Mouse (Mus musculus) liver (tissue): ENCODE measurements around the gene Col4a1.

Source experiments
- DNase-seq: peaks from one replicate; pipeline ENCODE4 v3.0.0-alpha.2; 2020; ENCODE audit warnings: mixed read lengths

The Col4a1 gene

DNA sequence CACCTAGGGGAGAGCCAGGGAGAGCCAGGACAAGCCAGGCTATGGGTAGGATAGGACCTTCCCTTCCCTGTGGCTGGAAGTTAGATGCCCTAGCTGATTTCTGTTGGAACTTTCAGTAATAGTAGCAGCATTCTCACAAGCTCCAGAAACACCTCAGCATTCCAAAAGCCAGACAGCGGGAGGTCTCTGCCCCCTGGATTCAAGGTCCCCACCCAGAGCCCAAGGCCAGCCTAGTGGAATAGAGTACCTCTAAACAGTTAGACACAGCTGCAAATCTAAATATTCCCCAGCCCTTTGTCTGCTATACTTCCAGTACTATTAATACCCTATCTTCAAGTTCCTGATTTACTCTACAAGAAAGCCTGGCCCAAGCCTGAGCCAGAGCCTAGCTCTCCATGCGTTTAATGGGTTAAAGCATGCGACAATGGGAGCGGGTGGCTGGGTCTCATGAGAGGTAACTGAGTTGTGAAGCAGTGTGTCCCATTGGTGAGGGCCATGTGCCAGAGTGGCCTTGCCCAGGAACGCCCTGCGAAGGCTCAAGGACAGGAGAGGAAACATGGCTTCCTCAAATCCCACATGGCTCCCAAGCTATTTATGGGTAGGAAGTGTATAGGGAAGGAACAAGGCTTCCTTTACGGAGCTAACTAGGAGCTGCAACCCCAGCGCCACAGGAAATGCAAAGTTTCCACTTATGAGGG, 15.3 kb downstream of the Col4a1 start:
- DNase-seq: no peak

DNA sequence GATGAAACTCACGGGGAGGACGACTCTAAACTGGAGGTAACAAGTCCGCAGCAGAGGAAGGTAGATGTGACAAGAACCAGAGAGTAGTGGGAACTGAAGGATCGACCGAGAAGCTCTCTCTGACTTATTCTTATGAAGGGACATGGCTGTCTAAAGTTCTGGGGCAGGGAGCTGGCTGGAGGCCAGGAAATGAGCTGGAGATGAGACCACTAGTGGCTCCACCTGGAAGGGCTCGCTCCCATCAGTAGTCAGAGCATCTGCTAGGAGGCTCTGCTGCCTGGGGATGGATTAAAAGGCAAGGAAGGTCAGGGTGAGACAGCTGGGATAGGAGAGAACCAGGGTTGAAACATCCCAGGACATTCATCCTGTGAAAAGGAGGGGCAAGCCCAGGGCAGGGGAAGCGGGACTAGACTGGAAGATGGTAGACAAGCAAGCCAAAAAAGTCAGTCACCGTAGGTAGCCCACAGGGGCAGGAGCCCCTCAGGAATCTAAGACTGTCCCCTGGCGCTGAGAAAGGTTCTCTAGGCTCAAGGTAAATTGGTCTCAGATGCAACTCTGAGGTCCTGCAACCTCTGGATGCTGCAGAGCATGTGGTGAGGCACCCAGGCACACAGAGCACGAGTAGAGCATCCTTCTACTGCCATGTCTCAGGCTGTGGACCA, 16.2 kb downstream of the Col4a1 start:
- DNase-seq: no peak

DNA sequence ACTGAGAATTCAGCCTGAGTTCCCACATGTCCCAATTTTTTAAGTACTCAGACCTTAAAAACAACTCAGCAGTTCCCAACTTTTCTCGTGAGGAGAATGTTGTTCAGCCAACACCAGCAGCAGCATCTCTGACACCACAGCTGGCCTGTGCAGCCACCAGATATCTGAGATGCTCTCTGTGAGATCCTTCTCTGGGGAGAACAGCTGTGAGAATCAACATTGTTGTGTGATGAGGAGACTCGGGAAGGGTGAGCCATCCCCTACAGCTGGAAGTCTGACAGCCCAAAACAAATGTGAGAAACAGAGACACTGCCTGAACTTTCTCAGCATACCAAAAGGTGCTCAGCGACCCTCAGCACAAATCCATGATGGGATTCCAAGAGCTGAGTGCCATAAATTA, 20.0 kb downstream of the Col4a1 start:
- DNase-seq: no peak

DNA sequence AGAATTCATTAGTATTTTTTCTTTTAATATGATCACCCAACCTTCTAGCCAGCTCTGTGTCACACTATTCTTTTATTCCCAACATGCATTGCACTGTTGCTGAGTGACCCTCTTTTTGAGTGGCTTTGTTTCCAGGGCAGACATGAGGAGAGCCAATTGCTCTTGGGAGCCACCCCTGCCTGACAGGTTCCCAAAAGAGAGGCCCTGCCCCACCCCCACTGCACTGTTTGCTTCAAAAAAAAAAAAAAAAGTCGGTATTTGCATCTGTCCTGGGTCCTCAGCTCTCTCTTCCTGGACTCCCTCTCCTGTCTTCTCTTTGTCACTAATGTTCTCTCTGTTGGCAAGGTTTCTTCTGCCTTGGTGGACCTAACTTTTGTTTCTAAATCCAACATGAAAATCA, 22.1 kb downstream of the Col4a1 start:
- DNase-seq: no peak

DNA sequence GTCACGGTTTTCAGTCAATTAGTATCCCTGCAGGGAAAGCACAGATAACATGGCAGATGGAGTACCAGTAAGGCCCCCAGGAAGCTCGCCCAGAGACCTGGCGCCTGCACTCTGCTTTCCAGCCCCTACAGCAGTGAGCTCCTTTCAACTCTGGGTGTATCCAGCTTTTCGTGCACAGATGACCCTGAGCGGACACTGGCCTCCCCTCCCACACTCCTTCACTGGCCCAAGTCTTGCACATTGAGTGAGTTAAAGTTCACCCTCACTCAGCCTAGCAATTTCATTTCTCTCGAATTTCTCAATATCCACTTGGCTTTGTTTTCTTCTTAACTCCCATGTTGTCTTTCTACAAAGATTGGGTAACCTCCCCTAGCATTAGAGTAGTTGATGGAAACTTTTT, 24.3 kb downstream of the Col4a1 start:
- DNase-seq: no peak

DNA sequence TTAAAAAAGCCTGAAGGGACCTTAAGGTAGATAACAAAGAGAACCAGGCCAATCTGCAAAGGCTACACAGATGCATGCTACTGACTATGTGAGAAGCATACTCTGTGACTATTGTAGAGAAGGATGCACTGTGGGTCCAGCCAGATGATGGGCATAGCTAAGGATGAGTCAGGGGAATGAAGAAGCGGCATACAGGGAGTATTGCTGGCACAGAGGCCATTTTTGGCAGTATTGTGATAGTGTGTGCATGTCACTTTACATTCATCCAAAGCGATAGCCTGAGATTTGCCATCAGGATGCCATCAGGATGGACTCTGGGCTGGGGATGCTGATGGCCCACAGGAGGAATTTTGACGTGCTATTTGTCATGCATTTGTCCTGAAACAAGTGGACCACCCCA, 25.5 kb downstream of the Col4a1 start:
- no peak for DNase-seq

DNA sequence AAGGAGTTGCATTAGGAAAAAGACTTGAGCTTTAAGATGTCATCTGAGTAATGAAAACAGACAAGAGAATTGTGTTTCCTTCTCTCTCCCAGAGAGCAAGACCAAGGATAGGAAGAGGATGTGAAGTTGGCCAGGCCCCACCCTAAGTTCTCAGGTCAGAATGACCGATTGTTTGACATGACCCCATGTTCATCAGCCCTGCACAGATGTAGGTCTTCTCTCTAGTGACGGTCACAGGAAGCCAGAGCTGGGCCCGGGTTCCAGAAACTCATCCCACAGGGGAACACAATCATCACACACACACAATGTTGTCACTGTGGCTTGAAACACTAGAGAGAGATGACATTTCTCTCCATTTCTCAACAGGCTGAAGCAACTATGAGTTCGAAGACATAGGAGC, 27.2 kb downstream of the Col4a1 start:
- DNase-seq: no peak

DNA sequence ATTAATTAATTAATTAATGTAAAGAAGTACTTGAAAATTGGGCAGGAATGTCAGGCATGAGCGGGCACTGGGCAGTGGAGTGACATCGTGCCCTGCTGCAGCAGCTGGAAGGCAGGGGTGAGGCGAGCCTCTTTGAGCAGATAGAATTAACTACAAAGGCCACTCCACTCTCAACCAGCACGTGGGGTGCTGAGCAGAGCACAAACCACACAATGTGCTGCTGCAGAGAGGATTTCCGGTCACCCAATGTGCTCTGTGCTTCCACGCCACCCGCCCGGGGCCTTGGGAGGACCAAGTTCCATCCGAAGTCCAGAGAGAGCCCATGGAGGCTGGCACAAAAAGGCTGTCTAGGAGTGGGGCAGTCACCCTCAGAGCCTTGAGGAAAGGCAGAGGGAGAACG, 29.4 kb downstream of the Col4a1 start:
- DNase-seq: no peak

DNA sequence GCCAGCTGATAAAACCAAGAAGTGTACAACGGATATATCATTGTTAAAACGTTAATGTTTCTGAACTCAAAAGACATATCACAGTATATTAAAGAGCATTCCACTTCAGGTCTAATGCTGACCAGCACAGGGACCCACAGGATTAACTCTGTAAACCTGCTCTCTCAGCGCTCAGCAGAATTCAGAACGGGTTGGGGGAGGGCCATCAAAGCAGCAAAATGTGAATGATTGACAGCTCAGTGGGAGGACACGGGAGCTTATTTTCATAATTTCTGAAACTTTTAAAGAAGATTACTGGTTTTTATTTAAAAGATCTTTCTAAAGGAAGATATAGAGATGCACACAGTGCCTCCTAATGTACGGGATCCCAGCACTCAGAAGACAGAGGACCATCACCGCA, 29.9 kb downstream of the Col4a1 start:
- DNase-seq: no peak

DNA sequence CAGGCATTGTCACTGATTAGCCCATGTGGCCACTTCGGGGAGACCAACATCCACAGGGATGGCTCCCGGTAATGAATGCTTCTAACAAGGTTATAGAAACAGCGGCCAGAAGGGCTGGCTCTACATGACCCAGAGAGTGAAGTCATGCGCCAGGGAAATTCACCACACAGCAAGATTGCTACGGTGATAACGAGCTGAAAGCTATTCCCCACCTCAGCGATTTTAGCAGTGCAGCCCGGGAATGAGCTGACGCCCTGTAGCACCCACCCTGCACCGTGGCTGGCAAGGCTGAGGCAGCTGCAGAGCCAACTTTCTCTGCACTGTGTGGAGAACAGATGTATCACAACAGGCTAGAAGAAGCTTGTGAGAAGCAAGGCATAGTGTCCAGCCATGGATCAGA, 30.5 kb downstream of the Col4a1 start:
- DNase-seq: no peak

DNA sequence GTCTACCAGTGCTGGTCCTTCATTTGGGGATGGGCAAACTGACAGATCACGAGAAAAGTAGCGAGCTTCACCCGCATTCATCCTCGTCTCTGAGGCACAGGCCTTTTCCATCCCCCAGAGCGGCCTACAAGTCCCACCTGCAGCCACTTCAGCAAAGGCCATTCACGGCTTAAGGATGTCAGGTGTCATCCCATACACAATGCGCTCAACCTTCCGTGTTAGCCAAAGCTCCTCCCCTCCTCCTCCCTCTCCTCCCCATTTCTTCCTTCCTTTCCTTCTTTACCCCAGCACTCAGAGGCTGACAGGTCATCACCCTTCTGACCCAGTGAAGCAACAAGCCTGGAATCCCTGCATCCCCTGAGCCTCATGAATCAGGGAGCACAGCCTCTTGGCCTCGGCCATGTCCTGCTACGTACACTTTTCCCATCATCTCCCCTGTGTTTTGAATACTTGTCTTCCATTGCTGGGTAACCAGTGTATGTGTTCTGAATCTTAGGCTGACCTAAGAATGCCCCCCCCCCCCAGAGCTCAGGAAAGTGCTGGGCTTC, 31.8 kb downstream of the Col4a1 start:
- no peak for DNase-seq

DNA sequence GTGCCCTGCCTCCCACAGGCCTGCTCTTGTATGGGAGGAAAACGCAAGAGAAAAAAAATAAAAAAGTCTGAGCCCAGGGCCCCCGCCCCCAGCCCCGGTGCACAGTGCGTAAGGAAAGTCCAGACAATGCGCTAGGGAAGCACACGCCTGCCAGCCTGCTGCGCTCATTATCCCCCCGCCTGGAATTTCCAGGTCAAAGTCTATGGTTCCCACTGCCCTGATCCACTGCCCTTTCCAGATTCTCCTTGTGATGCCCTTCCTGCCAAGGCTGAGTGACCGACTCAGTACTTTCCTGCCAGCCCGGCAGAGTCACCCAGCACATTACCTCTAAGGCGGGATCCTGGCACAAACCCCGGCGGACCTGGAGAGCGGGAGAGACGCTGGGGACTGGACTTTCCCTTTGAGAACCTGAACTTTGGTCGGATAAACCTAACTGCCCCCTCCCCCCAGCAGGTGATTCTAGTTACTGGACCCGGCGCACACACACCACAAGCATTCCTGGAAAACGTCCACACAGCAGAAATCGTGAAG, 33.3 kb downstream of the Col4a1 start:
- peak; percentile 35 for DNase-seq

DNA sequence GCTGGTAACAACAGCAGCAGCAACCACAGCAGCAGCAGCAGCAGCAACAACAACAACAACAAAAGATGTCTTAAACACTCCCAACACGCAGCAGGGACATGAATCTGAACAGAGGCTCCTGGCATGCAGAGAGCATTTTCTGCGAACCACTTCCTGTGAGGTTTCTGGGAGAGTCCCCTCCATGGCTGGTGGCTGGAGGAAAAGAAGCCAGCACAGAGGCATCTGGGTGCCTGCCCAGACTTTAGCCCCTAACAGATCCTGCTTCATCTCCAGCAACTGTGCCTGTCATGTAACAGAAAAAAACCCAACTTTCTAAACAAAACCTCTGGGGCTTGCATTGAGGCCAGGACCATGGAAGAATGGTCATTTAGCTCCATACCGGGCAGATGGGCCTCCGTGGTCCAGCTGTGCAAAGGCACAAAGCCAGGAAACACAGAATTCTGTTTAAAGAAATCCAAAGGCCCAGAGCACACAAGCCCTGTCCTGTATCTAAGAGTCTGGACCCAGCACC, 34.5 kb downstream of the Col4a1 start:
- no peak for DNase-seq

DNA sequence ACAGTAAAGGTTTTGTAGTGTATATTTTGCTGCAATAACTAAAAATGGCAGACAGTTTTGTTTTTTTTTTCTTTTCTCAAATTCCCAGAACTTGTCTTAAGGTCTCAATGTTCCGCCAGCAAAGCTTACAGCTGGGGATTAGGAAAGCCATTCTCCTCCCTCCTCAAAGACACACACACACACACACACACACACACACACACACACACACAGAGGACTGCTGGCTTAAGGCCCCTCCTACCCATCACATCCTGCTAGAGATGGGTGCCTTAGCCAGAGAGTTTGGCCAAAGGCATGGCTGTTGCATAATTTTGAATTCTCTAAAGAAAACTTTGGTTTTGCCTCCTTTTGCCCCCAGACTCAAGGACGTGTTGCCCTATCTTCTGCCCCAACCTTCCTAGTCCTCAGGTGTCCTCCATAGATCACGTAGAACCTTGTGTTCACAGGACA, 35.0 kb downstream of the Col4a1 start:
- no peak for DNase-seq

DNA sequence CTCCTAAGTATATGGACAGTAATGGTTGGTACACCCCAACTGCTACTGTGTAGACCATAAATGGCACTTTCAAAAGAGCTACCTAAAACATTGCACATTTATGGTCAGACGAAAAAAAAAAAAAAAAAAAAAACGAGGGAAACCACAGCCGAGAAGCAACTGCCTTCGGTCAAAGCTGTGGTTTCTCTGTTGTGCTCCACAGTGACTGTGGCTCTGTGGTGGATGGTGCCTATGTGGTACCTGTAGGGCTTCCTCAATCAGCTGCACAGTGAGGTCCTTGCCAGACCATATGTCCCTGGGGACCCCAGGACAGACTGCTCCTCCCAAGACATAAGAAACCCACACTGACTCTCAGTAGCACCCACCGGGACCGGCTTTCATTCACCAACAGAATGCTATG, 36.3 kb downstream of the Col4a1 start:
- DNase-seq: no peak

DNA sequence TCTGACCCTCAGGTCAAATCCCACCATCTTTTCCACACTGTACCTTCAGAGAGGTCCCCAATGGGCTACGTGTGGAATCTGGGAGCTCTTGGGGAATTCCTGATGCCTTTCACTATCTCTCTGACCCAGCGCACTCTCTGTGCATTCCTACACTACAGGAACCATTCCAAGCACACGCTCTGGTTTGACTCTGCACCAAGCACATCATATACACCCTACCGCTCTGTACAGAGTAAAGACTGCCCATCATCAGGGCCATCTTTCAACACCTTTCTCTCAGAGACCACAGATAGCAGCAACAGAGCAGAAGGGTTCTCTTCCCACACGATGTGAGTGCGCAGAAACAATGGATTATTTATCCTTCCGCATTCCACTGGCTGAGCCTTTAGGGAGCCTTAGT, 38.2 kb downstream of the Col4a1 start:
- no peak for DNase-seq

DNA sequence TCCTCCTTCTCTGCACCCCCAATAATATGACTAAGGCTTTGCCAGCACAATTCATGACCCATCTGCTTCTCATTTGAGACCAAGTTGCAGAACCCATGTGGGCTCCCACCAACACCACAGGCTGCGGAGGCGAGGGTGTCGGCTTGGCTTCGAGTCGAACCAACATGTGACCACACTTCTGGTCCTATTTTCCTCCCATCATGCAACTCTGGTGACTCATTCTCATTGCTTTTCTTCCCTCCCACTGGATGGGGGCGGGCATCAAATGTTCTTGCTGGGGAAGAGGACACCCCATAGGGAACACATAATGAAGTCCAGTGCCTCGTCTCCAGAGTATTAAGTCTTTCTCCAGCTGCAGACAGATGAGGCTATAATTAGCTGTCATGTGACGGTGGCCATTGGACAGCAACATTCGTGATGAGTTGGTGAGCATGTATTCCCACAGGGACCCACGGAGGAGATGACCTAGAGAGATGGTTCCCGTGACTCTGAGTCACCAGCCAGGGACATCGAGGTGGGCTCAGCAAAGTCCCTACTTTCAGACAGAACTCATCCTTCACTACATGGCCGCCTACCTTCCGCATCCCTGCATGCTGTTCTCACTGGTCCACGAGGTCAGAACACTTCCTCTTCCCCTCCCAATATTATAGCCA, 39.0 kb downstream of the Col4a1 start:
- DNase-seq: no peak

DNA sequence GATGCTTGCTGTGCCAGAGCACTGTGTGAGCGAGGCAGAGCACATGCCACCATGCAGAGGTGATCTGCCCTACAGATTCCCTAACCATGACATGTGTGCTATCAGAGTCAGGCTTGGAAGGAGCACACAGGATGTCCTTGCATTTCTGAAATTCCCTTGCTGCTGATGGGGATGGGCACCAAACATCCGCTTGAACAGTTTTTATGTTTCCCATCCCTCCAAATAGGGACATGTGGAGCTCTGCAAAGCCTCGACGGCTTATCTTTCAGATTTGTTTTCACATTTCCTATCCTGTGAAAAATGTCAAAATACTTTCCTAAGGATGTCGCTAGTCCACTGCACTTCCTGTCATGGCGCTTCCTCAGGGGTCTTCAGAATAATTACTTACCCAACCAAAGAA, 40.4 kb downstream of the Col4a1 start:
- no peak for DNase-seq

DNA sequence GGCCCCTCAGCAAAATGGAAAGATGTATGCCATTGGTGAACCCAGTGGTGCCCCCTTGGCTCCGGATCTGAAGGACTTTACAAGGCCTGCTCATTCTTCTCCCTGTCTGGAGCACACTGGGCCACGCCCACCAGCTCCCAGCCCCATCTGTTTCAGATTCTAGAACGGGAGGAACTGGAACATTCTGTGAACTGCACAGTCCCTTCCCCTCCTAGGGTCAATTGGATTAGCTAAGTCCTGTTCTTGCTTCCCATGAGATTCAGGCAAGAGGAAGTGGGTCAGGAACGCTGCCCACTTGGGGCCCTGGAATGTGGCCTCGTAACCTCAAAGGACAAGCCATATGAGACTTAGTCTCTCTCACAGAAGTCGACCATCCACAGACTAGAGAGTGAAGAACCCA, 41.8 kb downstream of the Col4a1 start:
- DNase-seq: no peak

DNA sequence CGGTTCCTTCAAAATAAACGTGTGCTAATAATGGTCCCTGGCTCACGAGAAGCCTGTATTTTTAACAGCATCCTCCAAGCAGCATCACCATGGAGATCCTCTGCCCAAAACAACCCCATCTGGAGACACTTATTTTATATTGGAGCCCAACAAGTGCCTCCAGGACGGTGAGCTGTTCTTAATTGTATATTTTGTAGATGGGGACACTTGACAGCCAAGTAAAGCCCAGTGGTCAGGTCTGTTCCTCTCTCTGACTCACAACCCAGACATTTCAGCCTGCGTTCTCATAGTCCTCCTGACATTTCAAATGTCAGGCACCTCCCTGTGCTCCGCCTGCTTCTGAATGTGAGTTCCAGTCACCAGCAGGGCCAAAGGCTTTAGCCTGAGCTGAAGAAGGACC, 43.9 kb downstream of the Col4a1 start:
- DNase-seq: no peak

DNA sequence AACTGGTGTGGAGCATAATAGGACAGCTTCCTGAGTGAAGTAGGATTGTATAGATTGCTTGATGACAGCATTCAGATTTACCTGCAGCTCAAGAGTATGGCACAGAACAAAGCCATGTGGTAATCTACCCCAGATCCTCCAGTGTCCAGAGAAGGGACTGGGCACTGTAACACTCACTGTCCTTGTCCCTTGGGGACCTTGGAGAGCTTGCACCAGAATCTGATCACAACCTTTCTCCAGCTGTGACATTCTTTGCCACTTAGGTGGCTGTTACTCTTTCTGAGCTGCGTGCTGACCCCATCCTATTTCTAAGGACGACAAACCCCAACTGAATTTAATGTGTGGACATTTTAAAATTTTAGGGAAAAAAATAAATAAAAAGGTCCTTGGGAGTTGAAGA, 46.2 kb downstream of the Col4a1 start:
- DNase-seq: no peak

DNA sequence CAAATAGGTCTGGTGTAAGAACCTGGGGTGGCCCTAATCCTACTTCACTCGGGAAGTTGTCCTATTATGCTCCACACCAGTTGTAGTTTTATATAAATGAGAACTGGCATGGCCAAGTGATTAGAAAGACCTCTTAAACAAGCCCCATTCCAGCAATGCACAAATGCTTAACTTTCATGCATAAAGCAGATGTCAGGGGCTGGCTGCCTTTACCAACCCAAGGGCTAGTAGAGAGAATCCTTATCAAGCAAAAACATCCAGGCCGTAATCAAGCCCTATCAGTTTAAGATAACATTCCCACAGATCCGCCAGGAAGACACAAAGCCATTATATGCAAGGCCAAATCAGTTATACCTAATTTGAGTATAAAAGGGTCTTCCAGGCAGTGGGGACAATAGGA, 46.7 kb downstream of the Col4a1 start:
- DNase-seq: no peak

DNA sequence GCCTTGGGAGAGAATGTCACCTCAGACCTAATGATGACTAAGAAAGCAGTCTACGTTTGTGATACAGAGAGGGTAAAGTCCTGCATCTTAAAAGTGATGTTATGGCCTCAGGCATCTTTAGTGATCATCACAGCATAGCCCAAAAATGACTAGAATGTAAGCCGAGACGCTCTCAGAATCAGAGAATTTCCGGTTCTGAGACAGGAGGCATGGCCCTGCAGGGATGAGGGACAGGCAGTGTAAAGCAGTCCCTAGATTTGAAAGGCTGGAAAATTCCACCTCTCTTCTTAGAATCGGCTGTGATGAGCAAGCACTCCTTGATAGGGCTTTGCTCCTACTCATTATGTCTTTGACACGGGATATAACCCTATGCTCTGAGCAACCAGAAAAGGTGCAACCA, 48.8 kb downstream of the Col4a1 start:
- no peak for DNase-seq
